Mouse (Mus musculus) heart, postnatal 14 days (tissue): ENCODE measurements around the gene Kifc5b. TPM values are rescaled to one million over a fixed set of nuclear protein-coding genes. Genes with fewer than 3 reads are reported as not detected.
"Not testable (repeated sequence)": the region's sequence is repeated elsewhere in the genome, so short reads cannot be mapped to it uniquely, and the experiment has no call there.

Experiments
- DNase-seq, 2 experiments: peaks; one replicate each; pipeline ENCODE4 v3.0.0; 2021 to 2022
- intact Hi-C: fragments of 180-260 bp; cut with DNase I; formaldehyde crosslinking; loops from one replicate; pipeline ENCODE4 v1.15.1; 2025
- total RNA-seq, 2 experiments: library from RNA; stranded (reverse); gene quantifications; 2 replicates each; pipeline ENCODE4 v1.2.3; 2021

The Kifc5b gene
- total RNA-seq, 2 experiments from 2014 or later = 1.3 to 2.6 TPM

DNA sequence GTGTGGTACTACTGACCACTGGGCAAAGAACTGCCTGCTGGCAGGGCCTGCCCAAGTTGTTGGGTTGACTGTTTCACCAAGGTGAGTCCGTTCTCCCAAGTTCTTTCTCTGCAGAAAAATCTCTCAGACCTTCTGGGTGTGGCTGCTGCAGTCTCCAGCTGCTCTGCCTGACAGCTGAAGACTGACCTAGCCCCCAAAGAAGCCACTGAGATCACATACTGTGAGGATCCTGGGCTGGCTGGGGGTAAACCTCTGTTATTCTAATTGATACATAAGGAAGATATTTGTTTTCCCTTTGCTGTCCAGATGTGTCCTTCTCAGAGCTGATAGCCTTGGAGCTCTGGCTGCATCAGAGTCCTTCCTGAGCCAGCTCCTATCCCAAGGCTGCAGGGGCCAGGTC lies 1.6 kb upstream of the Kifc5b start:
- intact Hi-C loops = loop anchor here (10.0 kb wide), 1 partner anchor 60 kb away; the partner anchor contains the start of gene Zbtb9

DNA sequence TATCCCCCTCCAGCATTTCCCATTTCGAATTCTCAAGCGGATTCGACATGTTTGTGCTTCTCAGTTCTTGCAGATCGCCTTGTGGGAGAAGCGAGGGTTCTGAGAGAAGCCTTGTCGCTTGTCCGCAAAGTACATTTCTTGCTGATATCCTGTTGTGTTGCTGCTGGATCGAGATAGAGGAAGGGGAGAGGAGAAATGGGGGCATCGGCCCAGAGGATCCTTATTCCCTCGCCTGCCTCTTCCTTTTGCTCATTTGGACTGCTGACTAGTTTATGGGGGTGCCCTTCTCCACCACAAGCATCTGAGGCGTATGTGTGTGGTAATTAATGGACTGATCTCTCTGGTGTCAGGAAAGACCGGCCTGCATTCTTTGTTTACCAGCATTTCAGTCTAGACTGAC lies 669 bp downstream of the Kifc5b start:
- intact Hi-C loops = loop anchor here (10.0 kb wide), 1 partner anchor 57 kb away; the partner anchor contains the start of gene Zbtb9
- DNase-seq = not testable (repeated sequence)

More for the DNA sequence above, 1.6 kb upstream of the Kifc5b start:
- no peak for DNase-seq

DNA sequence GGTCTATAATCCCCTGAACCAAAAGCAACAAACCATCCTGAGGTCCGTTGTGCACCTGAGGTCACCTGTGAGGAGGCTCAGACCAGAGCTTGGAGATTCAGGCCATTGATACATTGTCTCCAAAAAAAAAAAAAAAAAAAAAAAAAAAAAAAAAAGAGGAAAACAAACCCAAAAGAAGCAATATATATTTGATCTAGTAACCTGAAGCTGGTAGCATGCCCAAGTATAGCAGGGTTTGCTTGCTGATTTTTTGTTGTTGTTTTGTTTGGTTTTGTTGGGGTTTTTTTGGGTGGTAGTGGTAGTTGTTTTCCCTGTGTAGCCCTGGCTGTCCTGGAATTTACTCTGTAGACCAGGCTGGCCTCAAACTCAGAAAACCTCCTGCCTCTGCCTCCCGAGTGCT lies 1.5 kb downstream of the Kifc5b start:
- intact Hi-C loops = loop anchor here (10.0 kb wide), 1 partner anchor 56 kb away; the partner anchor contains the start of gene Zbtb9
- DNase-seq = no peak

DNA sequence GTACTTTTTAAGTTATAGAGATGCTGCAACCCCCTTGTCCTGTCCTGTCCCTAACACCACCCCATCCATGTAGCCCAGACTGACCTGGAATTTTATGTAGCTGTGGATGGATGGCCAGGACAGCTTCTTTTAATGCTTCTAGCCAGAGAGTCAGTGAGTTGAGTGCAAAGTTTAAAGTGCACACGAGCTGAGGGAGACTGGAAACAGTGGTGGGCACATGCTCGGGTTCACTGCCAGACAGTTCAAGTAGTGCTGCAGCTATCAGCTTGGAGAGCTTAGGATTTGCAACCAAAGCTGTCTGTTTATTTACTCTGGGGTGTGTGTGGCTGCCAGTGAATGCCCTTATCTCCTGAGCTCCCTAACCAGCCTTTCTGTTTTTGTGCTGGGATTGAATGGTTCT lies 2.6 kb downstream of the Kifc5b start:
- not testable (repeated sequence) for DNase-seq
- intact Hi-C loops = loop anchor here (10.0 kb wide), 1 partner anchor 55 kb away; the partner anchor contains the start of gene Zbtb9

DNA sequence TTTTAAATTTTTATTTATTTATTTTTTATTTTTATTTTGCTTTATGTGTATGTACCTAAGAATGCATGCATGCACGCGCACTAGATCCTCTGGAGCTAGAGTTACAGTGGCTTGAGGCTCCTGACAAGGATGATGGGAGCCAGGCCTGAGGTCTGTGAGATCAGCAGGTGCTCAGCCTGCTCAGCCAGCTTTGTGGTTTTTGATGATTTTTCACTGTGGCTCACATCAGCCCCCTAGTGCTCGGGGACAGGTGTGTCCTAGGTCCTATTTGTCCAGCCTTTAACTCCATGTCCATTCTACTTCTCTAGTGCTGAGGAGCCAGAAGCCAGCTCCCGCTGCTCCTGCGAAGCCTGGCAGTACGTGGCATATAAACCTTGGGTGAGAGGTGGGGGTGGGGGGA lies 5.5 kb downstream of the Kifc5b start:
- intact Hi-C loops, DNase-seq: not testable (repeated sequence)

- intact Hi-C loops, DNase-seq: not testable (repeated sequence)
These were observed 8.5 kb downstream of the Kifc5b start for GRCm38 (mm10) chr17:26925414-26925813.

GRCm38 (mm10) chr17:26931795-26932194 lies 14.9 kb downstream of the Kifc5b start:
- peak; percentile 59 to 65 for DNase-seq
- intact Hi-C loops = loop anchor here (5.0 to 10.0 kb wide), 3 partner anchors 96 to 273 kb away; partner anchors contain the start of genes Bak1 and Lemd2

DNA sequence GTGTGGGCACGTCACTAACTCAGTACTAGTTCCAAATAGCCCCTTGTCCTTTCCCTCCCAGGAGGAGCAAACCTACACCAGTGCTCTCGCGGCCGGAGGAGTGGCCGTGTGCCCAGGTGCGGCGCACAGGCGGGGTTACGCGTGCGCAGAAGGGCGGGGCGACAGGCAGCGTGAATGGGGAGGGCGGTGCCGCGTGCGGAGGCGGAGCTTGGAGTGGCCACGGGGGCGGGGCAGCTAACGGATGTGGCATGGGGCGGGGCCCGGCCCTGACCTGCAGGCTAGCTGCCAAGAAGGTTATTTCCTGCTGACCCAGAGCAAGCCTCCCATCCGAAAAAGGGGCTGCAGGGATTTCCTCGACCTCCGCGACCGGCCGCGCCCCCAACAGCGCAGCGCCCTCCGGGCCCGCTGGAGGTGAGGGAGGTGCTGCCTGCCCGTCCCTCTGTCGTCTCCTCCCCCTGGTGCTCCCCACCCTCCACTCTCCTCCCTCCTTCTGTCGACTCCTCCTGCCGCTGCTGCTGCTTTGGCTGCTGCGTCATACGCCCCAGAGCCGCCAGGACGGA lies 16.0 kb downstream of the Kifc5b start, which contains the start of gene Phf1:
TSS of gene Phf1 (plus strand) at position 214 of the 560 bp plus-strand sequence.
- peak; percentile 98 to 99 for DNase-seq
- intact Hi-C loops = loop anchor here (5.0 to 10.0 kb wide), 3 partner anchors 94 to 272 kb away; partner anchors contain the start of genes Bak1 and Lemd2

DNA sequence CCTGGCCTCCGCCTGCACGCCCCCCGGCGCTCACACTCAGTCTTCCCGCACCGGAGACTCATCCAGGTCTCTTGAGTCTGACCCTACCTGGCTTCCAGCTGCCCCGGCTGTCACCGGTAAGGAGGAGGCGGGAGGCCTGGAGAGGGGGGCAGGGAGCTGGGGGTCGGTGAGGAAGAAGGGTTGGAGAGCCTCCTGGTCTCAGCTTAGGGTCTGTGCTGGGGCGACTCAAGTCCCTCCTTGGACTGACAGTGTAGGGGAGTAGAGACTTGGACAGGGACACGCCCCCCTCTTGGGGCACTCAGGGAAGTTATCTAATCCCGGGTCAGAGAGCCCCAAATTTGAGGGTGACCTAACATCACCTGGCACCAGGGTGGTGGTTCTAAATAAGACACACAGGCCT lies 16.5 kb downstream of the Kifc5b start:
- DNase-seq = no peak
- intact Hi-C loops = loop anchor here (5.0 to 10.0 kb wide), 3 partner anchors 94 to 271 kb away; partner anchors contain the start of genes Bak1 and Lemd2

DNA sequence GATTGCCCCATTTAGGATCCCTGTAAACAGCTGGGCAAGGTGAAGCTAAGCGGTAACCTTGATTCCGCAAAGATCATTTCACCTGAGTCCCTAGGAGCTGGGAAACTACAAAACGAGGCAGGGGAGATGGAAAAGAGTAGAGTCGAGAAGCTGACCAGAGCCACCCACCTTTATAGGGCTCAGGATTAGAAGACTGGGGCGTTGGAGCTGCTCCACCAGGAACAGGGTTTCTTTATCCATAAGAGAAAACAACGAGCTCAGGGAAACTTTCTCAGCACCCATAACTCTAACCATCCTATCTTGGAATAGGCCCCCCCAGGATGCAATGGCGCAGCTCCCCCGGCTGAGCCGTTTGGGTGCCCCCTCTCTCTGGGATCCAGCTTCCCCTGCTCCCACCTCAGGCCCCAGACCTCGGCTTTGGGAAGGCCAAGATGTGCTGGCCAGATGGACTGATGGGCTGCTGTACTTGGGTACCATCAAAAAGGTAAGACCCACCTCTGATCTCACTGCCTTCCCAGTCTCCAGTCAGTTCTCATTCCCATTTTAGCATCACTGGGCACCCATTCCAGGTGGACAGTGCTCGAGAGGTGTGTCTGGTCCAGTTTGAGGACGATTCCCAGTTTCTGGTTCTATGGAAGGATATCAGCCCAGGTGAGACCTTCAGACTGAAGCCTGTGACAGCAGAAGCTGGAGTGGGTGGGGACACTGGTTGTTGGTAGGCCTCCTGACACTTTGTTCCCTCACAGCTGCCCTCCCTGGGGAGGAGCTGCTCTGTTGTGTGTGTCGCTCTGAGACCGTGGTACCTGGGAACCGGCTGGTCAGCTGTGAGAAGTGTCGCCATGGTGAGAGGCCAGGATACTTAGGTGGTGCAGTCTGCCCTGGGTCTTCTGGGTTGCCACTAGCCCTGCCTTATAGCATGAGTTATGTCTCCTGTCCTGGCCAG lies 17.3 kb downstream of the Kifc5b start:
- no peak for DNase-seq

DNA sequence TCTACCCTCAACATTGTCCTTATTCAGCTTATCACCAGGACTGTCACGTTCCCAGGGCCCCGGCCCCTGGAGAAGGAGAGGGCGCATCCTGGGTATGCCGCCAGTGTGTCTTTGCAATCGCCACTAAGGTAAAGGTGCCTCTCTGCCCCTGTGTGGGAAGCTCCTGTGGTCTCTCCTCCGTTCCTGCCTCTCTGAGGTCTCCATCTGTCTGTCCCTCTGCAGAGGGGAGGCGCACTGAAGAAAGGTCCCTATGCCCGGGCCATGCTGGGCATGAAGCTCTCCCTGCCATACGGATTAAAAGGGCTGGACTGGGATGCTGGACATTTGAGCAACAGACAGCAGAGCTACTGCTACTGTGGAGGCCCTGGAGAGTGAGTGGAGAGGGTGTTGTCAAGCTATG lies 18.1 kb downstream of the Kifc5b start:
- intact Hi-C loops = loop anchor here (10.0 kb wide), 2 partner anchors 190 to 270 kb away; partner anchors contain the start of gene Lemd2
- no peak for DNase-seq

More for the DNA sequence above, 17.3 kb downstream of the Kifc5b start:
- intact Hi-C loops = loop anchor here (5.0 to 10.0 kb wide), 3 partner anchors 93 to 271 kb away; partner anchors contain the start of genes Bak1 and Lemd2

- DNase-seq = no peak
- intact Hi-C loops = loop anchor here (10.0 kb wide), 2 partner anchors 188 to 268 kb away; partner anchors contain the start of gene Lemd2
These were observed 19.6 kb downstream of the Kifc5b start for GRCm38 (mm10) chr17:26936453-26936852.

- intact Hi-C loops = loop anchor here (10.0 kb wide), 2 partner anchors 188 to 268 kb away; partner anchors contain the start of gene Lemd2
- DNase-seq = no peak
These were observed 20.2 kb downstream of the Kifc5b start for GRCm38 (mm10) chr17:26936921-26937695.

GRCm38 (mm10) chr17:26937883-26938695 lies 21.2 kb downstream of the Kifc5b start:
- intact Hi-C loops = loop anchor here (10.0 kb wide), 2 partner anchors 187 to 267 kb away; partner anchors contain the start of gene Lemd2
- DNase-seq = no peak

- intact Hi-C loops = loop anchor here (10.0 kb wide), 2 partner anchors 186 to 266 kb away; partner anchors contain the start of gene Lemd2
- peak in 1 of 2 experiments; percentile 28 for DNase-seq
These were observed 21.8 kb downstream of the Kifc5b start for GRCm38 (mm10) chr17:26938731-26939130.

GRCm38 (mm10) chr17:26939178-26939972 lies 22.5 kb downstream of the Kifc5b start, which contains the start of gene Cuta:
Cuta (minus strand) TSS chr17:26939569.
- intact Hi-C loops = loop anchor here (10.0 kb wide), 2 partner anchors 185 to 265 kb away; partner anchors contain the start of gene Lemd2
- DNase-seq = peak; percentile 99

GRCm38 (mm10) chr17:26939973-26940300 lies 23.0 kb downstream of the Kifc5b start:
- DNase-seq = no peak
- intact Hi-C loops = loop anchor here (10.0 kb wide), 2 partner anchors 185 to 265 kb away; partner anchors contain the start of gene Lemd2
